Mouse (Mus musculus) midbrain, embryonic 16.5 days (tissue): ENCODE data around the gene Mrps21. TPM values are rescaled to one million over a fixed set of nuclear protein-coding genes. Genes with fewer than 3 reads are reported as not detected.
"Not testable (repeated sequence)": the region's sequence is repeated elsewhere in the genome, so short reads cannot be mapped to it uniquely, and the experiment has no call there.

Experiments used
- ATAC-seq: fragments of 200-750 bp; cut with Nextera tagmentation; 2 replicates; pipeline ENCODE4 v1.8.0; 2017; ENCODE audit warnings: moderate TSS enrichment
- H3K27ac ChIP-seq: fragments of 300-500 bp; sonication (generic); 2 replicates; pipeline ENCODE4 v1.5.1; 2014; ENCODE audit warnings: mild to moderate bottlenecking, low read length, mixed read lengths
- H3K27me3 ChIP-seq: fragments of 300-500 bp; sonication (generic); 2 replicates; pipeline ENCODE4 v1.6.1; 2014; ENCODE audit warnings: low read depth, low read length, mixed read lengths; ENCODE audit not compliant: control insufficient read depth, insufficient read depth
- H3K36me3 ChIP-seq: fragments of 300-500 bp; sonication (generic); 2 replicates; pipeline ENCODE4 v1.6.1; 2014; ENCODE audit warnings: mild to moderate bottlenecking, low read length, moderate library complexity, mixed read lengths; ENCODE audit not compliant: control insufficient read depth, insufficient read depth
- H3K4me1 ChIP-seq: fragments of 300-500 bp; sonication (generic); 2 replicates; pipeline ENCODE4 v1.6.1; 2014; ENCODE audit warnings: mild to moderate bottlenecking, low read length, mixed read lengths; ENCODE audit not compliant: control insufficient read depth, insufficient read depth
- H3K4me2 ChIP-seq: fragments of 300-500 bp; sonication (generic); 2 replicates; pipeline ENCODE4 v1.6.1; 2014; ENCODE audit warnings: mild to moderate bottlenecking, low read length, mixed read lengths
- H3K4me3 ChIP-seq: fragments of 300-500 bp; sonication (generic); 2 replicates; pipeline ENCODE4 v1.5.1; 2014; ENCODE audit warnings: low read depth, mild to moderate bottlenecking, low read length, moderate library complexity, mixed read lengths
- H3K9ac ChIP-seq: fragments of 300-500 bp; sonication (generic); 2 replicates; pipeline ENCODE4 v1.6.1; 2014; ENCODE audit warnings: low read depth, low read length, mixed read lengths
- H3K9me3 ChIP-seq: fragments of 300-500 bp; sonication (generic); replicated peaks from 2 replicates; pipeline ENCODE4 v1.6.1; 2014; ENCODE audit warnings: mild to moderate bottlenecking, low read length, mixed read lengths; ENCODE audit not compliant: control insufficient read depth, poor library complexity, severe bottlenecking
- WGBS: fragments of 180-500 bp; shearing (Covaris S2); extraction: QIAGEN DNeasy Blood & Tissue Kit; methylation state at CpG from one replicate; pipeline ENCODE4 v1.1.7; 2014; 5-methylcytosine and 5-hydroxymethylcytosine counted together
- polyA plus RNA-seq: library from polyadenylated mRNA; unstranded; fragments of >200 nt; fragmentation: Nextera tagmentation; extraction: Ambion mirVana; gene quantifications from 2 replicates; pipeline ENCODE4 v1.2.1, GENCODE M21; 2015

Mrps21 gene
- polyA plus RNA-seq, 1 experiment from 2014 or later, result 247 TPM

DNA sequence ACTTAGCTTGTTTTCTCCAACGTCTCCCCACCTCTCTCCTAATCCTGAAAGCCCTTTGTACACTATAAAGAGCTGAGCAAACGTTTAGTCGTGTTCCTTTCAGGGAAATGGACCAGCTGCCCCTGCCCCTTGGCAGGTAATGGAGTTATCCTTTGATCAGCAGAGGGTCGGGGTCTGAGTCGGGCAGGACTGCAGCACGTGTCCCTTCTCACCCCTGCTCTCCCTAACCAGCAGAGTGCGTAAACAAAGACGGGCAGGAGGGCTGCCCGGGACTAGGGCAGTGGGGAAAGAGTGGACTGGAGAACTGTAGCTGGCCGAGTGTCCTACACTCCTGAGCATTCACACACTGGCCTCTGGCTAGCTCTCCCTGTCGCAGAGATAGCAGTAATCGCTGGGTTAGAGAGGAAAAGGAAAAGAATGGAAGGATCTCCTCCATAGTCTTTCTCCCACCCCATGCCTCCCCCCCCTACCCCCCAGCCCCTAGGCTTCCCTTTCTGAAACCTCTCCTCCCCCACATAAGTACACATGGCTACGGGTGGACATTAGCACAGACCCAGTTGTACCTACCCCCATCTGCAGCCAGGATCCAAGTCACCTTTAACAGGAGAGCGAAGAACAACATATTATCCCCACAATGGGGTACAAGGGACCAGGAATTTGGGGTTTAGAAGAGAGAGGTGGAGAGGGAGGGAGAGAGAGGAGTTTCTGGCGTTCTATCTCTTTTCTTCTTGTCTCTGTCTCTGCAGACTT is 32.6 kb upstream of the Mrps21 start:
- 1% methylated on average over 15 of the region's 15 CpGs for WGBS
- Histone ChIP-seq H3K36me3 (no peaks in the 10 kb centered on the region), H3K4me2 (peak overlapping the region; percentile 64), H3K4me3 (peak overlapping the region; percentile 6; the same call in 1 of the 2 replicates), H3K27ac (no peak overlapping the region), H3K4me1 (peaks cover 17% of the 10 kb centered on the region), H3K9ac (peak overlapping the region; percentile 10; the same call in 1 of the 2 replicates), H3K9me3 (no peaks in the 10 kb centered on the region), H3K27me3 (peaks cover 9% of the 10 kb centered on the region; the same call in 1 of the 2 replicates)
- no peak for ATAC-seq

GRCm38 (mm10) chr3:95902643-95903042 is 31.3 kb upstream of the Mrps21 start:
- no peak overlapping the region for H3K27ac ChIP-seq
- peaks cover 9% of the 10 kb centered on the region; the same call in 1 of the 2 replicates for H3K27me3 ChIP-seq
- H3K4me3 ChIP-seq, result no peak overlapping the region
- peaks cover 17% of the 10 kb centered on the region for H3K4me1 ChIP-seq
- no peak overlapping the region for H3K4me2 ChIP-seq
- H3K9me3 ChIP-seq, result no peaks in the 10 kb centered on the region
- no peak for ATAC-seq
- H3K9ac ChIP-seq, result no peak overlapping the region
- 34% methylated on average over 5 of the region's 6 CpGs for WGBS
- H3K36me3 ChIP-seq, result no peaks in the 10 kb centered on the region

- ATAC-seq, result no peak
- no peak overlapping the region for H3K27ac ChIP-seq
- no peaks in the 10 kb centered on the region for H3K9me3 ChIP-seq
- H3K9ac ChIP-seq, result no peak overlapping the region
- H3K4me1 ChIP-seq, result peaks cover 17% of the 10 kb centered on the region
- H3K4me3 ChIP-seq, result no peak overlapping the region
- no peak overlapping the region for H3K4me2 ChIP-seq
- H3K27me3 ChIP-seq, result peaks cover 9% of the 10 kb centered on the region; the same call in 1 of the 2 replicates
- H3K36me3 ChIP-seq, result no peaks in the 10 kb centered on the region; the same call in 1 of the 2 replicates
These were observed 31.0 kb upstream of the Mrps21 start for GRCm38 (mm10) chr3:95902373-95902625.

- Histone ChIP-seq H3K4me2 (no peak overlapping the region), H3K27ac (no peak overlapping the region), H3K9me3 (no peaks in the 10 kb centered on the region), H3K27me3 (peaks cover 9% of the 10 kb centered on the region; the same call in 1 of the 2 replicates), H3K4me3 (no peak overlapping the region), H3K4me1 (peaks cover 17% of the 10 kb centered on the region), H3K9ac (no peak overlapping the region), H3K36me3 (no peaks in the 10 kb centered on the region; the same call in 1 of the 2 replicates)
- no peak for ATAC-seq
- 64% methylated on average over 9 of the region's 9 CpGs for WGBS
These were observed 30.5 kb upstream of the Mrps21 start for GRCm38 (mm10) chr3:95901616-95902372.

DNA sequence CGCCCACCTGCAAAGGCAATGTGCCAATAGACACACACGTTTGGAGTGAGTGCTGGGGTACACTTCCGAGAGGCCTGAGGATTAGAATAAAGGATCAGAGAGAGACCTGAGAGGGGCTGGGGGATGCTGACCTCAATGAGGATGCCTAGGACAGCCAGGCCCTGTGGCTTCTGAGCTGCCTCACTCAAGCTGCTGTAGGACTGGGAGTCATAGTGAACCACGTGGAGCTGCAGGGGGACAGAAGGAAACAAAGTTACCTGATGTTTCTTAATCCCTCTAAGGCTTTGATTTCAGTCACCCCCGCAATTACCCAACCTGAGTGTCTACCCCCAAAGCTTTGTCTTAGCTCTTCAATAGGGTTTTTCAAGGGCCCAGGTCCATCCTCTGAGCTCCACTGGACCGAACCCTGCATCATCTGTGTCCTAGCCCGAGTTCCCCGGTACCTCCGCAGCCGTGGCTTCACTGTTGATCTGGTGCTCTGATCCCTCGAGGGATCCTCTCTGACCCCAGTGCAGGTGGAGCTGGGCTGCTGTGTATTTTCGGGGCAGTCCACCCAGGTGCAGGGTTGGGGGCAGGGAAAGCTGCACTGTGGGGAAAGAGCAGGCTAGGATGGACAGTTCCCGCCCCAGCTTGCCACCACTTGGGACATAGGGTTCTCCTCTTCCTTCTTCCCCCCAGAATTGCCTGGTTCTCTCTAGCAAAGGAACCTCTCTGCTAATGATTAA is 28.6 kb upstream of the Mrps21 start:
- no peak for ATAC-seq
- H3K4me2 ChIP-seq, result no peak overlapping the region
- peaks cover 12% of the 10 kb centered on the region for H3K4me1 ChIP-seq
- 75% methylated on average over 13 of the region's 13 CpGs for WGBS
- no peaks in the 10 kb centered on the region for H3K9me3 ChIP-seq
- no peaks in the 10 kb centered on the region; the same call in 1 of the 2 replicates for H3K36me3 ChIP-seq
- H3K27ac ChIP-seq, result no peak overlapping the region
- H3K27me3 ChIP-seq, result no peaks in the 10 kb centered on the region
- H3K4me3 ChIP-seq, result no peak overlapping the region
- H3K9ac ChIP-seq, result no peak overlapping the region

GRCm38 (mm10) chr3:95895501-95895900 is 24.2 kb upstream of the Mrps21 start:
- not testable (repeated sequence) for H3K4me3 ChIP-seq, H3K27me3 ChIP-seq, H3K36me3 ChIP-seq, H3K4me2 ChIP-seq, H3K9ac ChIP-seq, H3K27ac ChIP-seq, H3K9me3 ChIP-seq, ATAC-seq
- peaks cover 17% of the 10 kb centered on the region for H3K4me1 ChIP-seq
- WGBS, result 87% methylated on average over 7 of the region's 7 CpGs

DNA sequence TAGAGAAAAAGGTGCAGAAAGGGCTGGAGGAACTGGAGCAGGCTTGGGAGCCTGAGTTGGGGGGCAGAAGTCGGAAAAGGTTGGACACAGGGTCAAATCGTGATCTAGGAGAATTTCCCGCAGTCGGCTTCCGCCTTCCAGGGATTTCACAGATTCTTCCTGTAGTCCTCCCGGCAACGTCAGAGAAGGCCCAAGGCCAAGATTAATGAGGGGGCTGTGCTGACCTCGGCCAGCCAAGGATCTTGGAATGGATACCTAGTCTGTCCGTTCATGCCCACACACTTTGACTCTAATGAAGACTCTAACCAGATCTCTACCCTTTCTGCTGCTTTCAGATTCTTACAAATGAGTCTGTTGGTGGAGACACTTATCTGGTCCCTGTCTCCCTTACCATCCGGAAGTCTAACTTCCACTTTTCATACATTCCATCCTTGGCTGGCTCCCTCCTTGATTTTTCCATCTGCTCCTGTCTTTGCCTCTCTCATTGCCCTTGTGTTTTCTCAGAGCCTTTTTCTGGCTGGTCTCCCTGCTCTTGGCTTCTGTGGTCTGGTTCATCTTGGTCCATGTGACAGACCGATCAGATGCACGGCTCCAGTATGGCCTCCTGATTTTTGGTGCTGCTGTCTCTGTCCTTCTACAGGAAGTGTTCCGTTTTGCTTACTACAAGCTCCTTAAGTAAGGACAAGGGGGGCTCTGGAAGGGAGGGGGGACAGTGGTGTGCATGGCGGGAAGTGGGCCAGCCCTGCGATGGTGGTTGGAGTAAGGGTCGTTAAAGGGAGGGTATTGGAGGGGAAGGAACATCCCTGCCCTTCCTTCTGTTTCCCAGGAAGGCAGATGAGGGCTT is 23.2 kb upstream of the Mrps21 start:
- Histone ChIP-seq H3K36me3 (no peaks in the 10 kb centered on the region; the same call in 1 of the 2 replicates), H3K4me2 (peak overlapping the region; percentile 89), H3K27me3 (no peaks in the 10 kb centered on the region), H3K9ac (peak overlapping the region; percentile 83), H3K27ac (peak overlapping the region; percentile 78), H3K4me1 (peaks cover 17% of the 10 kb centered on the region), H3K9me3 (no peaks in the 10 kb centered on the region), H3K4me3 (peak overlapping the region; percentile 78)
- WGBS, result 9% methylated on average over 14 of the region's 16 CpGs
- ATAC-seq, result 0 out of 2 replicates have a peak, but pooled peaks have one; percentile 7

GRCm38 (mm10) chr3:95893606-95894316 is 22.4 kb upstream of the Mrps21 start, which contains the start of gene Aph1a:
TSS of gene Aph1a (plus strand) at chr3:95893969.
- not testable (repeated sequence) for H3K9me3 ChIP-seq, H3K36me3 ChIP-seq, H3K27me3 ChIP-seq
- Histone ChIP-seq H3K4me2 (peak within 1 kb of the TSS; percentile 89), H3K27ac (peak within 1 kb of the TSS; percentile 78), H3K4me1 (peaks cover 17% of the 10 kb centered on the region), H3K4me3 (peak within 1 kb of the TSS; percentile 78), H3K9ac (peak within 1 kb of the TSS; percentile 83)
- WGBS, result 0% methylated on average over 25 of the region's 43 CpGs
- peak; percentile 99 for ATAC-seq
